Mouse (Mus musculus): ENCODE measurements around the gene Timm13. TPM values are rescaled to one million over a fixed set of nuclear protein-coding genes. Genes with fewer than 3 reads are reported as not detected.
A peak's percentile ranks its signal among the peaks of the same experiment; 100 is the strongest.

The Timm13 gene
- polyA plus RNA-seq, 1 experiment from 2014 or later, result 330 TPM

GRCm38 (mm10) chr10:80938831-80939550, 38.2 kb upstream of the Timm13 start:
- ATAC-seq (replicated peaks), result peak; percentile 48
- H3K4me3 ChIP-seq, result peak overlapping the region; percentile 41
- WGBS, result 16% methylated on average over 15 of the region's 15 CpGs
- H3K4me1 ChIP-seq, result peaks cover 49% of the 10 kb centered on the region
- peak overlapping the region; percentile 44; the same call in 1 of the 2 replicates for H3K9ac ChIP-seq
- no peaks in the 10 kb centered on the region for H3K36me3 ChIP-seq (replicated peaks)
- H3K9me3 ChIP-seq, result no peaks in the 10 kb centered on the region
- peak overlapping the region; percentile 69 for H3K27ac ChIP-seq
- H3K4me2 ChIP-seq, result peak overlapping the region; percentile 85
- H3K27me3 ChIP-seq (replicated peaks), result peaks cover 46% of the 10 kb centered on the region

- no peaks in the 10 kb centered on the region for H3K36me3 ChIP-seq (replicated peaks)
- peaks cover 59% of the 10 kb centered on the region for H3K4me1 ChIP-seq
- H3K9me3 ChIP-seq, result no peaks in the 10 kb centered on the region
- peaks cover 59% of the 10 kb centered on the region for H3K27me3 ChIP-seq (replicated peaks)
- no peak overlapping the region for H3K9ac ChIP-seq
- no peak for ATAC-seq (replicated peaks)
- no peak overlapping the region for H3K27ac ChIP-seq
- H3K4me2 ChIP-seq, result no peak overlapping the region
- 26% methylated on average over 8 of the region's 8 CpGs for WGBS
- no peak overlapping the region for H3K4me3 ChIP-seq
Measured at GRCm38 (mm10) chr10:80937646-80938045, 36.9 kb upstream of the Timm13 start.

- H3K4me1 ChIP-seq, result peaks cover 67% of the 10 kb centered on the region
- H3K9me3 ChIP-seq, result no peaks in the 10 kb centered on the region
- H3K4me3 ChIP-seq, result no peak overlapping the region
- H3K4me2 ChIP-seq, result peak overlapping the region; percentile 47; the same call in 1 of the 2 replicates
- peaks cover 66% of the 10 kb centered on the region for H3K27me3 ChIP-seq (replicated peaks)
- no peak overlapping the region for H3K9ac ChIP-seq
- 14% methylated on average over 6 of the region's 6 CpGs for WGBS
- no peak for ATAC-seq (replicated peaks)
- no peaks in the 10 kb centered on the region for H3K36me3 ChIP-seq (replicated peaks)
- H3K27ac ChIP-seq, result no peak overlapping the region
Measured at GRCm38 (mm10) chr10:80936810-80937164, 36.0 kb upstream of the Timm13 start.

GRCm38 (mm10) chr10:80936135-80936809, 35.5 kb upstream of the Timm13 start:
- H3K36me3 ChIP-seq (replicated peaks), result no peaks in the 10 kb centered on the region
- no peak overlapping the region for H3K9ac ChIP-seq
- 2% methylated on average over 37 of the region's 37 CpGs for WGBS
- H3K4me2 ChIP-seq, result peak overlapping the region; percentile 47
- peak overlapping the region; percentile 20 for H3K4me3 ChIP-seq
- peaks cover 72% of the 10 kb centered on the region for H3K4me1 ChIP-seq
- ATAC-seq (replicated peaks), result peak; percentile 28; the same call in 1 of the 2 replicates
- peak overlapping the region; percentile 34 for H3K27ac ChIP-seq
- H3K27me3 ChIP-seq (replicated peaks), result peaks cover 71% of the 10 kb centered on the region
- H3K9me3 ChIP-seq, result no peaks in the 10 kb centered on the region

GRCm38 (mm10) chr10:80935698-80936097, 34.9 kb upstream of the Timm13 start:
- H3K27me3 ChIP-seq (replicated peaks), result peaks cover 76% of the 10 kb centered on the region
- peaks cover 77% of the 10 kb centered on the region for H3K4me1 ChIP-seq
- H3K4me3 ChIP-seq, result no peak overlapping the region
- H3K9me3 ChIP-seq, result no peaks in the 10 kb centered on the region
- H3K36me3 ChIP-seq (replicated peaks), result no peaks in the 10 kb centered on the region
- no peak overlapping the region for H3K9ac ChIP-seq
- no peak for ATAC-seq (replicated peaks)
- peak overlapping the region; percentile 47 for H3K4me2 ChIP-seq
- 2% methylated on average over 17 of the region's 17 CpGs for WGBS
- no peak overlapping the region; the same call in 1 of the 2 replicates for H3K27ac ChIP-seq

GRCm38 (mm10) chr10:80935241-80935640, 34.5 kb upstream of the Timm13 start:
- H3K9ac ChIP-seq, result no peak overlapping the region
- H3K4me2 ChIP-seq, result no peak overlapping the region
- H3K4me3 ChIP-seq, result no peak overlapping the region
- no peak for ATAC-seq (replicated peaks)
- WGBS, result 8% methylated on average over 3 of the region's 3 CpGs
- H3K9me3 ChIP-seq, result no peaks in the 10 kb centered on the region
- H3K36me3 ChIP-seq (replicated peaks), result no peaks in the 10 kb centered on the region
- H3K4me1 ChIP-seq, result peaks cover 77% of the 10 kb centered on the region
- H3K27me3 ChIP-seq (replicated peaks), result peaks cover 73% of the 10 kb centered on the region
- H3K27ac ChIP-seq, result no peak overlapping the region

GRCm38 (mm10) chr10:80934136-80934985, 33.6 kb upstream of the Timm13 start:
- Histone ChIP-seq H3K9me3 (no peaks in the 10 kb centered on the region), H3K4me3 (no peak overlapping the region), H3K27ac (no peak overlapping the region), H3K9ac (no peak overlapping the region), H3K36me3 (replicated peaks) (no peaks in the 10 kb centered on the region), H3K27me3 (replicated peaks) (peaks cover 73% of the 10 kb centered on the region), H3K4me1 (peaks cover 75% of the 10 kb centered on the region), H3K4me2 (no peak overlapping the region)
- 36% methylated on average over 14 of the region's 14 CpGs for WGBS
- no peak for ATAC-seq (replicated peaks)

- Histone ChIP-seq H3K4me2 (peak overlapping the region; percentile 33), H3K27me3 (replicated peaks) (peaks cover 73% of the 10 kb centered on the region), H3K36me3 (replicated peaks) (no peaks in the 10 kb centered on the region), H3K4me3 (no peak overlapping the region), H3K9ac (no peak overlapping the region), H3K27ac (no peak overlapping the region), H3K9me3 (no peaks in the 10 kb centered on the region), H3K4me1 (peaks cover 77% of the 10 kb centered on the region)
- WGBS, result 3% methylated on average over 21 of the region's 21 CpGs
- ATAC-seq (replicated peaks), result no peak
Measured at GRCm38 (mm10) chr10:80933421-80933979, 32.7 kb upstream of the Timm13 start.

- Histone ChIP-seq H3K27me3 (replicated peaks) (peaks cover 67% of the 10 kb centered on the region), H3K9ac (no peak overlapping the region), H3K4me3 (no peak overlapping the region), H3K36me3 (replicated peaks) (no peaks in the 10 kb centered on the region), H3K9me3 (no peaks in the 10 kb centered on the region), H3K4me1 (peaks cover 73% of the 10 kb centered on the region), H3K27ac (no peak overlapping the region), H3K4me2 (peak overlapping the region; percentile 90)
- ATAC-seq (replicated peaks), result no peak
- WGBS, result 2% methylated on average over 17 of the region's 17 CpGs
Measured at GRCm38 (mm10) chr10:80932700-80933420, 32.1 kb upstream of the Timm13 start.

- peaks cover 61% of the 10 kb centered on the region for H3K27me3 ChIP-seq (replicated peaks)
- peaks cover 67% of the 10 kb centered on the region for H3K4me1 ChIP-seq
- H3K4me3 ChIP-seq, result no peak overlapping the region
- peak overlapping the region; percentile 90 for H3K4me2 ChIP-seq
- no peak overlapping the region for H3K9ac ChIP-seq
- H3K27ac ChIP-seq, result no peak overlapping the region
- ATAC-seq (replicated peaks), result no peak
- H3K9me3 ChIP-seq, result no peaks in the 10 kb centered on the region
- no peaks in the 10 kb centered on the region for H3K36me3 ChIP-seq (replicated peaks)
- under 1% methylated on average over 20 of the region's 20 CpGs for whole genome bisulfite sequencing
Measured at GRCm38 (mm10) chr10:80932206-80932605, 31.4 kb upstream of the Timm13 start.

- no peaks in the 10 kb centered on the region for H3K9me3 ChIP-seq
- no peak overlapping the region for H3K9ac ChIP-seq
- peak overlapping the region; percentile 46; the same call in 1 of the 2 replicates for H3K4me3 ChIP-seq
- no peaks in the 10 kb centered on the region for H3K36me3 ChIP-seq (replicated peaks)
- H3K4me2 ChIP-seq, result peak overlapping the region; percentile 90
- H3K27me3 ChIP-seq (replicated peaks), result peaks cover 56% of the 10 kb centered on the region
- H3K4me1 ChIP-seq, result peaks cover 62% of the 10 kb centered on the region
- H3K27ac ChIP-seq, result no peak overlapping the region
- ATAC-seq (replicated peaks), result no peak
- under 1% methylated on average over 26 of the region's 26 CpGs for WGBS
Measured at GRCm38 (mm10) chr10:80931695-80932094, 30.9 kb upstream of the Timm13 start.

All from midbrain, embryonic 15.5 days (tissue).